Mouse (Mus musculus) midbrain, embryonic 15.5 days (tissue): ENCODE measurements around the gene 4930518I15Rik. TPM values are rescaled to one million over a fixed set of nuclear protein-coding genes. Genes with fewer than 3 reads are reported as not detected.
"Not testable (repeated sequence)": the region's sequence is repeated elsewhere in the genome, so short reads cannot be mapped to it uniquely, and the experiment has no call there.

Experiments used
- ATAC-seq: fragments of 200-750 bp; cut with Nextera tagmentation; replicated peaks from 2 replicates; pipeline ENCODE4 v1.8.0; 2017; ENCODE audit warnings: moderate TSS enrichment
- H3K27ac ChIP-seq: fragments of 300-500 bp; sonication (generic); 2 replicates; pipeline ENCODE4 v1.5.1; 2015; ENCODE audit warnings: mild to moderate bottlenecking, inconsistent platforms
- H3K27me3 ChIP-seq: fragments of 300-500 bp; sonication (generic); replicated peaks from 2 replicates; pipeline ENCODE4 v1.6.1; 2015; ENCODE audit warnings: inconsistent platforms
- H3K36me3 ChIP-seq: fragments of 300-500 bp; sonication (generic); replicated peaks from 2 replicates; pipeline ENCODE4 v1.6.1; 2015; ENCODE audit warnings: inconsistent platforms
- H3K4me1 ChIP-seq: fragments of 300-500 bp; sonication (generic); 2 replicates; pipeline ENCODE4 v1.6.1; 2015; ENCODE audit warnings: inconsistent platforms
- H3K4me2 ChIP-seq: fragments of 300-500 bp; sonication (generic); 2 replicates; pipeline ENCODE4 v1.6.1; 2015; ENCODE audit warnings: inconsistent platforms, mild to moderate bottlenecking, moderate library complexity
- H3K4me3 ChIP-seq: fragments of 300-500 bp; sonication (generic); 2 replicates; pipeline ENCODE4 v1.5.1; 2015; ENCODE audit warnings: mild to moderate bottlenecking, inconsistent platforms
- H3K9ac ChIP-seq: fragments of 300-500 bp; sonication (generic); 2 replicates; pipeline ENCODE4 v1.6.1; 2015; ENCODE audit warnings: mild to moderate bottlenecking, inconsistent platforms
- H3K9me3 ChIP-seq: fragments of 300-500 bp; sonication (generic); 2 replicates; pipeline ENCODE4 v1.6.1; 2016; ENCODE audit warnings: inconsistent platforms
- WGBS: fragments of 180-500 bp; shearing (Covaris S2); methylation state at CpG from one replicate; pipeline ENCODE4 v1.1.7; 2015; ENCODE audit warnings: mixed read lengths; 5-methylcytosine and 5-hydroxymethylcytosine counted together
- polyA plus RNA-seq: library from polyadenylated mRNA; unstranded; fragments of >200 nt; fragmentation: Nextera tagmentation; extraction: Ambion mirVana; gene quantifications from 2 replicates; pipeline ENCODE4 v1.2.1, GENCODE M21; 2015

The 4930518I15Rik gene
- polyA plus RNA-seq, 1 experiment from 2014 or later = 11.6 TPM

GRCm38 (mm10) chr2:156853999-156854771 is 3.6 kb downstream of the 4930518I15Rik start:
- not testable (repeated sequence) for H3K27ac ChIP-seq, H3K4me3 ChIP-seq, H3K36me3 ChIP-seq, H3K9ac ChIP-seq, H3K4me2 ChIP-seq, H3K9me3 ChIP-seq, H3K27me3 ChIP-seq, ATAC-seq, H3K4me1 ChIP-seq
- whole genome bisulfite sequencing = 46% methylated on average over 13 of the region's 13 CpGs

- not testable (repeated sequence) for H3K36me3 ChIP-seq, H3K9me3 ChIP-seq, H3K27ac ChIP-seq, H3K27me3 ChIP-seq, H3K4me2 ChIP-seq, H3K4me3 ChIP-seq, H3K4me1 ChIP-seq, H3K9ac ChIP-seq
- peak; percentile 58; the same call in 1 of the 2 replicates for ATAC-seq
- 73% methylated on average over 11 of the region's 13 CpGs for WGBS
Measured at GRCm38 (mm10) chr2:156853584-156853983, 4.2 kb downstream of the 4930518I15Rik start.

- no peak for ATAC-seq
- no peak overlapping the region for H3K27ac ChIP-seq
Measured at GRCm38 (mm10) chr2:156850505-156850904, 7.2 kb downstream of the 4930518I15Rik start.

GRCm38 (mm10) chr2:156848526-156849182 is 9.1 kb downstream of the 4930518I15Rik start:
- no peaks in the 10 kb centered on the region for H3K36me3 ChIP-seq
- no peak overlapping the region for H3K9ac ChIP-seq
- no peak overlapping the region for H3K4me3 ChIP-seq
- no peaks in the 10 kb centered on the region for H3K9me3 ChIP-seq
- 92% methylated on average over 6 of the region's 6 CpGs for WGBS
- H3K4me2 ChIP-seq = no peak overlapping the region
- peaks cover 35% of the 10 kb centered on the region for H3K4me1 ChIP-seq
- H3K27ac ChIP-seq = no peak overlapping the region
- no peaks in the 10 kb centered on the region for H3K27me3 ChIP-seq
- ATAC-seq = no peak

More at GRCm38 (mm10) chr2:156850505-156850904, 7.2 kb downstream of the 4930518I15Rik start:
- peaks cover 24% of the 10 kb centered on the region for H3K4me1 ChIP-seq
- no peak overlapping the region for H3K9ac ChIP-seq
- H3K36me3 ChIP-seq = no peaks in the 10 kb centered on the region
- 90% methylated on average over 5 of the region's 5 CpGs for WGBS
- no peaks in the 10 kb centered on the region for H3K27me3 ChIP-seq
- H3K9me3 ChIP-seq = no peaks in the 10 kb centered on the region
- H3K4me3 ChIP-seq = no peak overlapping the region
- H3K4me2 ChIP-seq = no peak overlapping the region

- no peak for ATAC-seq
- 0 out of 2 replicates have a peak, but pooled peaks cover 4% of the 10 kb centered on the region for H3K27me3 ChIP-seq
- WGBS = 59% methylated on average over 6 of the region's 6 CpGs
- H3K4me2 ChIP-seq = no peak overlapping the region
- H3K27ac ChIP-seq = peak overlapping the region; percentile 40; the same call in 1 of the 2 replicates
- H3K4me3 ChIP-seq = no peak overlapping the region
- H3K9ac ChIP-seq = no peak overlapping the region
- no peaks in the 10 kb centered on the region for H3K36me3 ChIP-seq
- peaks cover 42% of the 10 kb centered on the region for H3K4me1 ChIP-seq
- H3K9me3 ChIP-seq = no peaks in the 10 kb centered on the region
Measured at GRCm38 (mm10) chr2:156847653-156848052, 10.1 kb downstream of the 4930518I15Rik start.

GRCm38 (mm10) chr2:156844715-156845114 is 13.0 kb downstream of the 4930518I15Rik start:
- Histone ChIP-seq H3K4me2 (no peak overlapping the region), H3K27ac (no peak overlapping the region), H3K36me3 (no peaks in the 10 kb centered on the region), H3K9me3 (no peaks in the 10 kb centered on the region), H3K4me3 (no peak overlapping the region), H3K9ac (no peak overlapping the region), H3K27me3 (peaks cover 24% of the 10 kb centered on the region), H3K4me1 (peaks cover 72% of the 10 kb centered on the region)
- ATAC-seq = no peak
- WGBS = 48% methylated on average over 10 of the region's 10 CpGs

- no peak for ATAC-seq
- H3K9me3 ChIP-seq = no peaks in the 10 kb centered on the region
- H3K27ac ChIP-seq = no peak overlapping the region
- no peak overlapping the region for H3K9ac ChIP-seq
- H3K4me3 ChIP-seq = no peak overlapping the region
- H3K4me1 ChIP-seq = peaks cover 75% of the 10 kb centered on the region
- 74% methylated on average over 10 of the region's 10 CpGs for WGBS
- peaks cover 31% of the 10 kb centered on the region for H3K27me3 ChIP-seq
- H3K4me2 ChIP-seq = no peak overlapping the region
- H3K36me3 ChIP-seq = no peaks in the 10 kb centered on the region
Measured at GRCm38 (mm10) chr2:156843331-156843730, 14.4 kb downstream of the 4930518I15Rik start.

GRCm38 (mm10) chr2:156842711-156843110 is 15.0 kb downstream of the 4930518I15Rik start:
- H3K4me1 ChIP-seq = peaks cover 69% of the 10 kb centered on the region
- no peak for ATAC-seq
- H3K27me3 ChIP-seq = peaks cover 31% of the 10 kb centered on the region
- H3K27ac ChIP-seq = no peak overlapping the region
- H3K4me2 ChIP-seq = peak overlapping the region; percentile 100
- H3K4me3 ChIP-seq = peak overlapping the region; percentile 60; the same call in 1 of the 2 replicates
- 21% methylated on average over 11 of the region's 11 CpGs for WGBS
- H3K36me3 ChIP-seq = no peaks in the 10 kb centered on the region
- H3K9me3 ChIP-seq = no peaks in the 10 kb centered on the region
- no peak overlapping the region for H3K9ac ChIP-seq

- no peak overlapping the region for H3K9ac ChIP-seq
- H3K27ac ChIP-seq = peak overlapping the region; percentile 55
- peak overlapping the region; percentile 60 for H3K4me3 ChIP-seq
- H3K4me2 ChIP-seq = peak overlapping the region; percentile 100
- H3K36me3 ChIP-seq = no peaks in the 10 kb centered on the region
- H3K9me3 ChIP-seq = no peaks in the 10 kb centered on the region
- WGBS = 5% methylated on average over 20 of the region's 20 CpGs
- H3K4me1 ChIP-seq = peaks cover 62% of the 10 kb centered on the region
- peaks cover 31% of the 10 kb centered on the region for H3K27me3 ChIP-seq
- ATAC-seq = peak; percentile 18; the same call in 1 of the 2 replicates
Measured at GRCm38 (mm10) chr2:156841841-156842706, 15.7 kb downstream of the 4930518I15Rik start.

GRCm38 (mm10) chr2:156841028-156841840 is 16.5 kb downstream of the 4930518I15Rik start:
- Histone ChIP-seq H3K36me3 (no peaks in the 10 kb centered on the region), H3K4me2 (peak overlapping the region; percentile 100), H3K9ac (peak overlapping the region; percentile 47; the same call in 1 of the 2 replicates), H3K4me1 (peaks cover 57% of the 10 kb centered on the region), H3K9me3 (no peaks in the 10 kb centered on the region), H3K27me3 (peaks cover 31% of the 10 kb centered on the region), H3K4me3 (peak overlapping the region; percentile 60), H3K27ac (peak overlapping the region; percentile 65)
- under 1% methylated on average over 42 of the region's 42 CpGs for WGBS
- ATAC-seq = 0 out of 2 replicates have a peak, but pooled peaks have one; percentile 2

- H3K4me1 ChIP-seq = peaks cover 51% of the 10 kb centered on the region
- peak overlapping the region; percentile 47 for H3K9ac ChIP-seq
- H3K36me3 ChIP-seq = no peaks in the 10 kb centered on the region
- H3K27ac ChIP-seq = peak overlapping the region; percentile 65
- WGBS = under 1% methylated on average over 55 of the region's 79 CpGs
- peaks cover 31% of the 10 kb centered on the region for H3K27me3 ChIP-seq
- H3K4me2 ChIP-seq = peak overlapping the region; percentile 100
- no peaks in the 10 kb centered on the region for H3K9me3 ChIP-seq
- ATAC-seq = peak; percentile 35; the same call in 1 of the 2 replicates
- peak overlapping the region; percentile 60 for H3K4me3 ChIP-seq
Measured at GRCm38 (mm10) chr2:156840301-156841027, 17.3 kb downstream of the 4930518I15Rik start.
